Mouse (Mus musculus) left cerebral cortex, postnatal 36 days (tissue): Measurements from ENCODE around the gene Syne2. TPM values are rescaled to one million over a fixed set of nuclear protein-coding genes. Genes with fewer than 3 reads are reported as not detected.
"Not testable (repeated sequence)": the region's sequence is repeated elsewhere in the genome, so short reads cannot be mapped to it uniquely, and the experiment has no call there.

Source experiments
- DNase-seq, 2 experiments: peaks; one replicate each; pipeline ENCODE4 v3.0.0; 2021 to 2022; ENCODE audit warnings: low spot score in 2 of 2, mixed read lengths in 1 of 2
- intact Hi-C: fragments of 180-260 bp; cut with DNase I; formaldehyde crosslinking; loops from one replicate; pipeline ENCODE4 v1.15.1; 2025
- total RNA-seq, 2 experiments: library from RNA; stranded (reverse); gene quantifications; 2 replicates each; pipeline ENCODE4 v1.2.3; 2021

Syne2 gene
- total RNA-seq, result 10 to 100 TPM; 21.3 to 23.5 TPM

GRCm38 (mm10) chr12:75817959-75818452, at the start of gene Syne2:
TSS of gene Syne2 (plus strand) at chr12:75818134.
- DNase-seq, result peak; percentile 65 to 68
- intact Hi-C loops, result loop anchor here (5.0 kb wide), 1 partner anchor 74 kb away; no protein-coding TSS in a partner anchor

GRCm38 (mm10) chr12:75771410-75771809, 46.5 kb upstream of the Syne2 start:
- intact Hi-C loops, result loop anchor here (5.0 to 10.0 kb wide), 2 partner anchors 104 to 307 kb away; partner anchors contain the start of gene Wdr89
- DNase-seq, result no peak

GRCm38 (mm10) chr12:75772424-75773034, 45.4 kb upstream of the Syne2 start:
- peak in 1 of 2 experiments; percentile 22 for DNase-seq
- intact Hi-C loops, result loop anchor here (5.0 to 10.0 kb wide), 2 partner anchors 105 to 308 kb away; partner anchors contain the start of gene Wdr89

- intact Hi-C loops, result no loop called here
- no peak for DNase-seq
These were observed 36.5 kb upstream of the Syne2 start for GRCm38 (mm10) chr12:75781445-75781844.

GRCm38 (mm10) chr12:75781995-75782394, 35.9 kb upstream of the Syne2 start:
- intact Hi-C loops, result no loop called here
- no peak for DNase-seq

GRCm38 (mm10) chr12:75784271-75784751, 33.6 kb upstream of the Syne2 start:
- no peak for DNase-seq
- intact Hi-C loops, result no loop called here

- not testable (repeated sequence) for DNase-seq
These were observed 31.3 kb upstream of the Syne2 start for GRCm38 (mm10) chr12:75786681-75787080.

GRCm38 (mm10) chr12:75789451-75789850, 28.5 kb upstream of the Syne2 start:
- intact Hi-C loops, result loop anchor here (5.0 kb wide), 1 partner anchor 128 kb away; no protein-coding TSS in a partner anchor
- peak; percentile 62 to 67 for DNase-seq

More at GRCm38 (mm10) chr12:75786681-75787080, 31.3 kb upstream of the Syne2 start:
- intact Hi-C loops, result loop anchor here (2.0 to 5.0 kb wide), 2 partner anchors 131 to 404 kb away; no protein-coding TSS in a partner anchor

- intact Hi-C loops, result no loop called here
- DNase-seq, result no peak
These were observed 23.4 kb upstream of the Syne2 start for GRCm38 (mm10) chr12:75794527-75794926.

GRCm38 (mm10) chr12:75796510-75796909, 21.4 kb upstream of the Syne2 start:
- intact Hi-C loops, result no loop called here
- DNase-seq, result no peak

GRCm38 (mm10) chr12:75806281-75806680, 11.7 kb upstream of the Syne2 start:
- no peak for DNase-seq

GRCm38 (mm10) chr12:75813766-75814165, 4.2 kb upstream of the Syne2 start:
- no peak for DNase-seq
- intact Hi-C loops, result no loop called here

More at GRCm38 (mm10) chr12:75806281-75806680, 11.7 kb upstream of the Syne2 start:
- intact Hi-C loops, result no loop called here

- intact Hi-C loops, result no loop called here
- DNase-seq, result no peak
These were observed 3.4 kb upstream of the Syne2 start for GRCm38 (mm10) chr12:75814551-75814950.

- intact Hi-C loops, result loop anchor here (5.0 kb wide), 1 partner anchor 75 kb away; no protein-coding TSS in a partner anchor
- no peak for DNase-seq
These were observed 715 bp upstream of the Syne2 start for GRCm38 (mm10) chr12:75816981-75817856.

GRCm38 (mm10) chr12:75818453-75819434, 810 bp downstream of the Syne2 start:
- peak; percentile 28 to 40 for DNase-seq

GRCm38 (mm10) chr12:75819481-75819880, 1.5 kb downstream of the Syne2 start:
- intact Hi-C loops, result loop anchor here (5.0 kb wide), 1 partner anchor 73 kb away; no protein-coding TSS in a partner anchor
- no peak for DNase-seq

More at GRCm38 (mm10) chr12:75818453-75819434, 810 bp downstream of the Syne2 start:
- intact Hi-C loops, result loop anchor here (5.0 kb wide), 1 partner anchor 74 kb away; no protein-coding TSS in a partner anchor

GRCm38 (mm10) chr12:75820216-75820615, 2.3 kb downstream of the Syne2 start:
- intact Hi-C loops, result no loop called here

GRCm38 (mm10) chr12:75822122-75822521, 4.2 kb downstream of the Syne2 start:
- DNase-seq, result no peak
- intact Hi-C loops, result no loop called here

More at GRCm38 (mm10) chr12:75820216-75820615, 2.3 kb downstream of the Syne2 start:
- DNase-seq, result no peak
